Mouse (Mus musculus) forebrain, embryonic 14.5 days (tissue): Measurements from ENCODE around the gene Myh14. TPM values are rescaled to one million over a fixed set of nuclear protein-coding genes. Genes with fewer than 3 reads are reported as not detected.

Source experiments
- ATAC-seq: fragments of 200-750 bp; cut with Nextera tagmentation; 2 replicates; pipeline ENCODE4 v1.8.0; 2017; ENCODE audit warnings: mild to moderate bottlenecking, moderate library complexity
- DNase-seq: peaks from one replicate; pipeline ENCODE4 v3.0.0-alpha.2; 2015; ENCODE audit warnings: low spot score
- H3K27ac ChIP-seq: fragments of 300-500 bp; sonication (generic); 2 replicates; pipeline ENCODE4 v1.5.1; 2014; ENCODE audit warnings: low read depth, mild to moderate bottlenecking, control low read depth, low read length, moderate library complexity
- H3K27me3 ChIP-seq: fragments of 300-500 bp; sonication (generic); replicated peaks from 2 replicates; pipeline ENCODE4 v1.6.1; 2014; ENCODE audit warnings: low read length, control low read depth, mixed read lengths; ENCODE audit not compliant: control insufficient read depth, insufficient read depth
- H3K36me3 ChIP-seq: fragments of 300-500 bp; sonication (generic); 2 replicates; pipeline ENCODE4 v1.6.1; 2014; ENCODE audit warnings: low read length, control low read depth; ENCODE audit not compliant: control insufficient read depth, insufficient read depth
- H3K4me1 ChIP-seq: fragments of 300-500 bp; sonication (generic); 2 replicates; pipeline ENCODE4 v1.6.1; 2014; ENCODE audit warnings: antibody characterized with exemption, low read length, control low read depth; ENCODE audit not compliant: control insufficient read depth, insufficient read depth
- H3K4me2 ChIP-seq: fragments of 300-500 bp; sonication (generic); 2 replicates; pipeline ENCODE4 v1.6.1; 2014; ENCODE audit warnings: mild to moderate bottlenecking, control low read depth, low read length
- H3K4me3 ChIP-seq: fragments of 300-500 bp; sonication (generic); 2 replicates; pipeline ENCODE4 v1.5.1; 2014; ENCODE audit warnings: low read depth, low read length, control low read depth
- H3K9ac ChIP-seq: fragments of 300-500 bp; sonication (generic); 2 replicates; pipeline ENCODE4 v1.6.1; 2014; ENCODE audit warnings: mild to moderate bottlenecking, low read length, control low read depth, moderate library complexity
- H3K9me3 ChIP-seq: fragments of 300-500 bp; sonication (generic); replicated peaks from 2 replicates; pipeline ENCODE4 v1.6.1; 2016; ENCODE audit warnings: low read length, control low read depth, mixed read lengths; ENCODE audit not compliant: control insufficient read depth
- WGBS: fragments of 180-500 bp; shearing (Covaris S2); extraction: QIAGEN DNeasy Blood & Tissue Kit; methylation state at CpG from one replicate; pipeline ENCODE4 v1.1.7; 2014; 5-methylcytosine and 5-hydroxymethylcytosine counted together
- polyA plus RNA-seq: library from polyadenylated mRNA; unstranded; fragments of >200 nt; fragmentation: Nextera tagmentation; extraction: Ambion mirVana; gene quantifications from 2 replicates; pipeline ENCODE4 v1.2.1, GENCODE M21; 2014

The Myh14 gene
- polyA plus RNA-seq, 1 experiment from 2014 or later = 1.1 TPM

GRCm38 (mm10) chr7:44589946-44590345, 80.7 kb downstream of the Myh14 start:
- H3K9me3 ChIP-seq = no peaks in the 10 kb centered on the region
- peak overlapping the region; percentile 58 for H3K4me3 ChIP-seq
- ATAC-seq (no peak), DNase-seq (peak; percentile 41)
- peaks cover 38% of the 10 kb centered on the region for H3K27me3 ChIP-seq
- WGBS = 3% methylated on average over 13 of the region's 13 CpGs
- H3K4me2 ChIP-seq = peak overlapping the region; percentile 98
- H3K4me1 ChIP-seq = peaks cover 37% of the 10 kb centered on the region
- H3K9ac ChIP-seq = no peak overlapping the region
- H3K27ac ChIP-seq = no peak overlapping the region
- no peaks in the 10 kb centered on the region for H3K36me3 ChIP-seq

- Histone ChIP-seq H3K27ac (no peak overlapping the region), H3K4me3 (peak overlapping the region; percentile 58), H3K4me1 (peaks cover 33% of the 10 kb centered on the region), H3K9ac (peak overlapping the region; percentile 52), H3K9me3 (no peaks in the 10 kb centered on the region), H3K4me2 (peak overlapping the region; percentile 98), H3K36me3 (no peaks in the 10 kb centered on the region), H3K27me3 (peaks cover 38% of the 10 kb centered on the region)
- DNase-seq = peak; percentile 84
- WGBS = under 1% methylated on average over 32 of the region's 33 CpGs
- ATAC-seq = peak; percentile 19
Observed at GRCm38 (mm10) chr7:44589149-44589548, 81.5 kb downstream of the Myh14 start.

GRCm38 (mm10) chr7:44588338-44588737, 82.3 kb downstream of the Myh14 start:
- Histone ChIP-seq H3K27me3 (peaks cover 37% of the 10 kb centered on the region), H3K9ac (peak overlapping the region; percentile 52), H3K4me3 (peak overlapping the region; percentile 58), H3K4me2 (peak overlapping the region; percentile 98), H3K27ac (no peak overlapping the region), H3K4me1 (peaks cover 26% of the 10 kb centered on the region), H3K36me3 (no peaks in the 10 kb centered on the region), H3K9me3 (no peaks in the 10 kb centered on the region)
- DNase-seq (no peak), ATAC-seq (no peak)
- WGBS = 8% methylated on average over 12 of the region's 12 CpGs

GRCm38 (mm10) chr7:44587676-44588075, 83.0 kb downstream of the Myh14 start:
- peaks cover 21% of the 10 kb centered on the region for H3K4me1 ChIP-seq
- no peaks in the 10 kb centered on the region for H3K36me3 ChIP-seq
- no peaks in the 10 kb centered on the region for H3K9me3 ChIP-seq
- H3K27ac ChIP-seq = no peak overlapping the region
- H3K4me3 ChIP-seq = peak overlapping the region; percentile 38; the same call in 1 of the 2 replicates
- H3K4me2 ChIP-seq = peak overlapping the region; percentile 98
- 36% methylated on average over 6 of the region's 6 CpGs for WGBS
- no peak overlapping the region for H3K9ac ChIP-seq
- peaks cover 30% of the 10 kb centered on the region for H3K27me3 ChIP-seq
- ATAC-seq (no peak), DNase-seq (no peak)

GRCm38 (mm10) chr7:44586930-44587329, 83.7 kb downstream of the Myh14 start:
- WGBS = under 1% methylated on average over 18 of the region's 18 CpGs
- H3K4me2 ChIP-seq = peak overlapping the region; percentile 98
- DNase-seq (peak; percentile 93), ATAC-seq (peak; percentile 57)
- H3K27me3 ChIP-seq = peaks cover 23% of the 10 kb centered on the region
- no peaks in the 10 kb centered on the region for H3K36me3 ChIP-seq
- H3K4me3 ChIP-seq = peak overlapping the region; percentile 38
- H3K27ac ChIP-seq = no peak overlapping the region
- no peaks in the 10 kb centered on the region for H3K9me3 ChIP-seq
- peaks cover 21% of the 10 kb centered on the region for H3K4me1 ChIP-seq
- peak overlapping the region; percentile 61 for H3K9ac ChIP-seq

GRCm38 (mm10) chr7:44586518-44586917, 84.1 kb downstream of the Myh14 start:
- H3K27me3 ChIP-seq = peaks cover 18% of the 10 kb centered on the region
- no peaks in the 10 kb centered on the region for H3K36me3 ChIP-seq
- peak overlapping the region; percentile 38 for H3K4me3 ChIP-seq
- peak; percentile 85 for DNase-seq
- H3K4me1 ChIP-seq = peaks cover 17% of the 10 kb centered on the region
- peak overlapping the region; percentile 98 for H3K4me2 ChIP-seq
- peak overlapping the region; percentile 61 for H3K9ac ChIP-seq
- WGBS = 18% methylated on average over 19 of the region's 19 CpGs
- no peak for ATAC-seq
- H3K9me3 ChIP-seq = no peaks in the 10 kb centered on the region
- no peak overlapping the region for H3K27ac ChIP-seq

GRCm38 (mm10) chr7:44585606-44586005, 85.0 kb downstream of the Myh14 start:
- over 99% methylated on average over 6 of the region's 6 CpGs for WGBS

GRCm38 (mm10) chr7:44584921-44585320, 85.7 kb downstream of the Myh14 start:
- Histone ChIP-seq H3K4me2 (no peak overlapping the region), H3K9ac (no peak overlapping the region), H3K4me1 (peaks cover 13% of the 10 kb centered on the region), H3K27ac (no peak overlapping the region), H3K9me3 (no peaks in the 10 kb centered on the region), H3K4me3 (no peak overlapping the region), H3K27me3 (peaks cover 16% of the 10 kb centered on the region), H3K36me3 (no peaks in the 10 kb centered on the region)
- ATAC-seq (no peak), DNase-seq (no peak)
- WGBS = 89% methylated on average over 6 of the region's 6 CpGs

More at GRCm38 (mm10) chr7:44585606-44586005, 85.0 kb downstream of the Myh14 start:
- Histone ChIP-seq H3K9me3 (no peaks in the 10 kb centered on the region), H3K9ac (no peak overlapping the region), H3K36me3 (no peaks in the 10 kb centered on the region), H3K27me3 (peaks cover 16% of the 10 kb centered on the region), H3K4me2 (no peak overlapping the region), H3K27ac (no peak overlapping the region), H3K4me3 (no peak overlapping the region), H3K4me1 (peaks cover 14% of the 10 kb centered on the region)
- ATAC-seq (no peak), DNase-seq (no peak)

- H3K4me3 ChIP-seq = no peak overlapping the region
- H3K27ac ChIP-seq = no peak overlapping the region
- WGBS = 88% methylated on average over 4 of the region's 4 CpGs
- H3K9ac ChIP-seq = no peak overlapping the region
- ATAC-seq = no peak
- H3K27me3 ChIP-seq = peaks cover 16% of the 10 kb centered on the region
- no peaks in the 10 kb centered on the region for H3K36me3 ChIP-seq
- no peak overlapping the region for H3K4me2 ChIP-seq
- peaks cover 7% of the 10 kb centered on the region for H3K4me1 ChIP-seq
- DNase-seq = no peak
- H3K9me3 ChIP-seq = no peaks in the 10 kb centered on the region
Observed at GRCm38 (mm10) chr7:44584265-44584804, 86.3 kb downstream of the Myh14 start.
